Mouse (Mus musculus): ENCODE data around the gene Papolb. TPM values are rescaled to one million over a fixed set of nuclear protein-coding genes. Genes with fewer than 3 reads are reported as not detected.

Papolb gene
- 0.12 and 0.15 TPM in 2 replicates for polyA plus RNA-seq (2015; fragmentation: Nextera tagmentation; extraction: Ambion mirVana)

DNA sequence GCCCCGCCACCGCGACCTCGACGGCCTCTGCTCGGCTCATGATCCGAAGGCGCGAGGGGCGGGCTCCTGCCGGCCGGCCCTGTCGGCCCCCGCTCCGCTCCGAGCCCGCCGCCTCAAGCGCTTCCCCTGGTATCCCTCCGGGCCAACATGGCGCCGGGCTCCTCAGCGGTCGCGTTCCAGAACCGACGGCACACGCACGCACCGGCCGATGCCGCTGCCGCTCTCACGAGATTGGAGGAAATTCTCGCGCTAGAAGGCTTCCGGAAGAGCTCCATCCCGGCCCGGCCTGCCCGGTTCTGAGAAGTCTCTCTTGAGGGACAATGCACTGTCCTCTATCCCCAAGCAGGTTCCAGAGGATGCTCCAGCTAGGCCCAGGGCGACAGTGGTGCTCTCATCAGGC is at the start of gene Papolb:
Papolb (minus strand) TSS at position 162 of the 400 bp plus-strand sequence.
- no peak for DNase-seq (ENCODE audit: low spot score)
- no peaks in the 10 kb centered on the region for H3K27me3 ChIP-seq (replicated peaks; ENCODE audit: insufficient read depth, low read length)
- no peaks in the 10 kb centered on the region for H3K4me1 ChIP-seq (ENCODE audit: insufficient read depth, low read depth, low read length)
- no peak within 1 kb of the TSS for H3K27ac ChIP-seq (ENCODE audit: low read length)
- WGBS, result 36% methylated on average over 32 of the region's 41 CpGs
- no peak within 1 kb of the TSS for H3K4me3 ChIP-seq (ENCODE audit: low read depth, low read length)
- no peaks in the 10 kb centered on the region for H3K9me3 ChIP-seq (ENCODE audit: low read length)
- H3K9ac ChIP-seq (replicated peaks; ENCODE audit: low read depth), result no peak within 1 kb of the TSS
- H3K4me2 ChIP-seq (replicated peaks; ENCODE audit: low read depth, low read length), result peak within 1 kb of the TSS; percentile 22; the same call in 1 of the 2 replicates
- ATAC-seq, result no peak
- H3K36me3 ChIP-seq (ENCODE audit: insufficient read depth, low read length), result no peaks in the 10 kb centered on the region
- TF ChIP-seq EP300 (IDR thresholded peaks at IDR 0.05), result no peak
- no peak for TF ChIP-seq CTCF (IDR thresholded peaks at IDR 0.05)

DNA sequence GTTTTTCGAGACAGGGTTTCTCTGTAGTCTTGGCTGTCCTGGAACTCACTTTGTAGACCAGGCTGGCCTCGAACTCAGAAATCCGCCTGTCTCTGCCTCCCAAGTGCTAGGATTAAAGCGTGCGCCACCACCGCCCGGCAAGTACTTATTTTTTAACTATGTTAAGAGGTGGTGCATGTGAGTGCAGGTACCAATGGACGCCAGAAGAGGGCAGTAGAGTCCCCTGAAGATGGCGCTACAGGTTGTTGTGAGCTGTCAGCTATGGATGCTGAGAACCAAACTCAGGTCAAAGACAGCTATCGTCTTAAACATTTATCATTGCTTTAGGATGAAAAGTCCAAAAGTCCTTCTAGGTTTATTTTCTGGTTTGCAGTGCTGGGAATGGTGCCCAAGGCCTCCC is 48.3 kb upstream of the Papolb start:
- no peak overlapping the region for H3K4me3 ChIP-seq (ENCODE audit: low read depth, low read length)
- H3K4me1 ChIP-seq (ENCODE audit: insufficient read depth, low read depth, low read length), result no peaks in the 10 kb centered on the region
- DNase-seq (ENCODE audit: low spot score) (no peak), ATAC-seq (no peak)
- no peaks in the 10 kb centered on the region for H3K27me3 ChIP-seq (replicated peaks; ENCODE audit: insufficient read depth, low read length)
- H3K36me3 ChIP-seq (ENCODE audit: insufficient read depth, low read length), result no peaks in the 10 kb centered on the region
- WGBS, result 87% methylated on average over 10 of the region's 10 CpGs
- H3K27ac ChIP-seq (ENCODE audit: low read length), result no peak overlapping the region
- H3K9me3 ChIP-seq (ENCODE audit: low read length), result no peaks in the 10 kb centered on the region
- TF ChIP-seq EP300 (IDR thresholded peaks at IDR 0.05) (no peak), CTCF (IDR thresholded peaks at IDR 0.05) (no peak)
- no peak overlapping the region for H3K9ac ChIP-seq (replicated peaks; ENCODE audit: low read depth)
- H3K4me2 ChIP-seq (replicated peaks; ENCODE audit: low read depth, low read length), result no peak overlapping the region

DNA sequence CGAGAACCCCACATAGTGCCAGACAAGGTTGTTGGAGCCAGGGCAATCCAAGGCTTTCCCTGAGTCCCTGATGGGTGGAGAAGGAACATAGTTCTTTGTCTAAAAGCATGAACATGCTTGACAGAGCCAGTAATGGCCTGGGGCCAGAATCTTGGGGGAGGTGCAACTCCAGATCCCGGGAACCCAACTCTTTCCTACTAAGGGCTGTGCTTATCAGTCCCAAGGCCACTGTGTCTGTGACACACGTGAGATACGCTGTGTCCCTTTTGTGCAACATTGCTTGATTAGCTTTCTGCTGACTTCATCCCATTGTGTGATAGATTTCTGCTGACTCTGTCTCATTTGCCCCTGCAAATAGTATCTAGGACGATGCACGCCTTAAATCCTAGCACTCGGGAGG is 47.0 kb upstream of the Papolb start:
- 68% methylated on average over 7 of the region's 7 CpGs for WGBS

DNA sequence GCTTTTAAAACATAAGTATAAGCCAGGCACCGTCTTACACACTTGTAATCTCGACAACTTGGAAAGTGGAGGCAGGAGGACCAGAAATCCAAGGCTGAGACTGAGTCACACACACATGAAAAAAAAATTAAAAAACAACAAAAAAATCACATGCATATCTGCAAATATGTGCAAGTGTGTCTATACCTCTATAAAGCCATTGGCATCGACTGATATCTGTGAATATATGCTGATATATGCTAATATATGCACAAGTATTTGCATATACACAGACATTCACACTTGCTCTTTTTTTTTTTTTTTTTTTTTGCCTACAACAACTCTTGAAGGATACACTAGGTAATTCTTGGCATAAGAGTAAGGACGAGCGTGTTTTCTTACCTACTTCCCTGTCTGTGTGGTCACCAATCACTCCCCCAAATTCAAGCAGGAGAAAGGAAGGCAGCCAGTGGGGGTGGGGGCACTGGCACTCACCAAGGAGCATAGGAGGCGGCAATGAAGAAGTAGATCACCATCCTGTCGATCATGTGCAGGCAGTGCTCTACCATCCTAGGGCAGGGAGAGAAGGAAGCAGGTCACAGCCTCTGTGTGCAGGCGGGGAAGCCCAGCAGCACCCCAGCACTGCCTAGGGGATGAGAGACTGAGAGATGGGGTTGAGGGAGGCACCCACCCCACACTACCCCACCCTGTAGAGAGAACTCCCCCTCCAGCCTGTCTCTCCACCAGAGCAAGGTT is 44.6 kb upstream of the Papolb start:
- Histone ChIP-seq H3K4me1 (ENCODE audit: insufficient read depth, low read depth, low read length) (no peaks in the 10 kb centered on the region), H3K4me2 (replicated peaks; ENCODE audit: low read depth, low read length) (no peak overlapping the region), H3K9me3 (ENCODE audit: low read length) (no peaks in the 10 kb centered on the region), H3K36me3 (ENCODE audit: insufficient read depth, low read length) (no peaks in the 10 kb centered on the region), H3K9ac (replicated peaks; ENCODE audit: low read depth) (no peak overlapping the region), H3K27me3 (replicated peaks; ENCODE audit: insufficient read depth, low read length) (no peaks in the 10 kb centered on the region), H3K4me3 (ENCODE audit: low read depth, low read length) (no peak overlapping the region), H3K27ac (ENCODE audit: low read length) (no peak overlapping the region)
- DNase-seq (ENCODE audit: low spot score) (no peak), ATAC-seq (no peak)
- no peak for TF ChIP-seq CTCF (IDR thresholded peaks at IDR 0.05)
- no peak for TF ChIP-seq EP300 (IDR thresholded peaks at IDR 0.05)
- 74% methylated on average over 8 of the region's 8 CpGs for WGBS

More for the DNA sequence above, 47.0 kb upstream of the Papolb start:
- Histone ChIP-seq H3K4me1 (ENCODE audit: insufficient read depth, low read depth, low read length) (no peaks in the 10 kb centered on the region), H3K27me3 (replicated peaks; ENCODE audit: insufficient read depth, low read length) (no peaks in the 10 kb centered on the region), H3K36me3 (ENCODE audit: insufficient read depth, low read length) (no peaks in the 10 kb centered on the region), H3K4me2 (replicated peaks; ENCODE audit: low read depth, low read length) (no peak overlapping the region), H3K4me3 (ENCODE audit: low read depth, low read length) (no peak overlapping the region), H3K9ac (replicated peaks; ENCODE audit: low read depth) (no peak overlapping the region), H3K9me3 (ENCODE audit: low read length) (no peaks in the 10 kb centered on the region), H3K27ac (ENCODE audit: low read length) (no peak overlapping the region)
- no peak for DNase-seq (ENCODE audit: low spot score)
- TF ChIP-seq EP300 (IDR thresholded peaks at IDR 0.05), result no peak
- no peak for TF ChIP-seq CTCF (IDR thresholded peaks at IDR 0.05)
- no peak for ATAC-seq

DNA sequence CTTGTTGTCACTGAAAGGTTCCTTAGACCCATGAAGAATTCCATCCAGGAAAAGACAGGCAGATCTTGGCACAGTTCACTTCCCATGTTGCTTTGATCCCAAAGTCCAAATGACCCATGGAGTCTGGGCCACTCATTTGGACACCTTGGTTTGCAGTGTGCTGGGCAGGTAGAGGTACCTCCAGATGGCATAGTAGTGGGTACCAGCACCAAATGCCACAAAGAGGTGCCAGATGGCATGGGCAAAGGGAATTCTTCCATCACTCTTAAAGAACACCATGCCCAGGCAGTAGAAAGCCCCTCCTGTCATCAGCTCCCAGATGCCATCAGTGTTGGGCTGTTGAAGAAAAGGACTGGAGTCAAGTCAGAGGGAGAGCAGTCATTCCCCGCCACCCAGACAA is 34.7 kb upstream of the Papolb start:
- Histone ChIP-seq H3K27me3 (replicated peaks; ENCODE audit: insufficient read depth, low read length) (no peaks in the 10 kb centered on the region), H3K36me3 (ENCODE audit: insufficient read depth, low read length) (no peaks in the 10 kb centered on the region), H3K9ac (replicated peaks; ENCODE audit: low read depth) (no peak overlapping the region), H3K4me2 (replicated peaks; ENCODE audit: low read depth, low read length) (no peak overlapping the region), H3K4me1 (ENCODE audit: insufficient read depth, low read depth, low read length) (no peaks in the 10 kb centered on the region), H3K9me3 (ENCODE audit: low read length) (no peaks in the 10 kb centered on the region), H3K27ac (ENCODE audit: low read length) (no peak overlapping the region), H3K4me3 (ENCODE audit: low read depth, low read length) (no peak overlapping the region)
- WGBS, result 91% methylated on average over 1 of the region's 1 CpGs
- TF ChIP-seq EP300 (IDR thresholded peaks at IDR 0.05), result no peak
- TF ChIP-seq CTCF (IDR thresholded peaks at IDR 0.05), result no peak
- ATAC-seq (no peak), DNase-seq (ENCODE audit: low spot score) (no peak)

DNA sequence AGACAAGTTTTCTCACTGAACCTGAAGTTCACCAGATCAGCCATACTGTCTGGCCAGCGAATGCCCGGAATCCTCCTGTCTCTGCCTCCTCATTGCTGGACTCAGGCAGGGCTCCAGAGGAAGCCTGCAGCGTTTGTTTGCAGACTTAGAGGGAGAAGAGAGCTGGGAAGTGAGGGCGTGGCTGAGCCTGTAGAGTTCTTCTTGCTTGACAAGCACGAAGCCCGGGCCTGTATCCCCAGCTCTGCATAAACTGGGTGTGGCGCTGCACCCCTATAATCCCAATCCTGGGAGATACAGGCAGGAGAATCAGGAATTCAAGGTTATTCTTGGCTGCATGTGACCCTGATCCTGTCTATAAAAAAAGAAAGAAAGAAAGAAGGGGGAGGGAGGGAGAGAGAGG is 30.4 kb upstream of the Papolb start:
- Histone ChIP-seq H3K27ac (ENCODE audit: low read length) (no peak overlapping the region), H3K9ac (replicated peaks; ENCODE audit: low read depth) (no peak overlapping the region), H3K9me3 (ENCODE audit: low read length) (no peaks in the 10 kb centered on the region), H3K4me1 (ENCODE audit: insufficient read depth, low read depth, low read length) (no peaks in the 10 kb centered on the region), H3K36me3 (ENCODE audit: insufficient read depth, low read length) (no peaks in the 10 kb centered on the region), H3K4me2 (replicated peaks; ENCODE audit: low read depth, low read length) (no peak overlapping the region), H3K27me3 (replicated peaks; ENCODE audit: insufficient read depth, low read length) (no peaks in the 10 kb centered on the region), H3K4me3 (ENCODE audit: low read depth, low read length) (no peak overlapping the region)
- TF ChIP-seq CTCF (IDR thresholded peaks at IDR 0.05), result no peak
- no peak for TF ChIP-seq EP300 (IDR thresholded peaks at IDR 0.05)
- WGBS, result 46% methylated on average over 7 of the region's 7 CpGs
- ATAC-seq, result no peak
- DNase-seq (ENCODE audit: low spot score), result no peak
